In the genomic region with DNA sequence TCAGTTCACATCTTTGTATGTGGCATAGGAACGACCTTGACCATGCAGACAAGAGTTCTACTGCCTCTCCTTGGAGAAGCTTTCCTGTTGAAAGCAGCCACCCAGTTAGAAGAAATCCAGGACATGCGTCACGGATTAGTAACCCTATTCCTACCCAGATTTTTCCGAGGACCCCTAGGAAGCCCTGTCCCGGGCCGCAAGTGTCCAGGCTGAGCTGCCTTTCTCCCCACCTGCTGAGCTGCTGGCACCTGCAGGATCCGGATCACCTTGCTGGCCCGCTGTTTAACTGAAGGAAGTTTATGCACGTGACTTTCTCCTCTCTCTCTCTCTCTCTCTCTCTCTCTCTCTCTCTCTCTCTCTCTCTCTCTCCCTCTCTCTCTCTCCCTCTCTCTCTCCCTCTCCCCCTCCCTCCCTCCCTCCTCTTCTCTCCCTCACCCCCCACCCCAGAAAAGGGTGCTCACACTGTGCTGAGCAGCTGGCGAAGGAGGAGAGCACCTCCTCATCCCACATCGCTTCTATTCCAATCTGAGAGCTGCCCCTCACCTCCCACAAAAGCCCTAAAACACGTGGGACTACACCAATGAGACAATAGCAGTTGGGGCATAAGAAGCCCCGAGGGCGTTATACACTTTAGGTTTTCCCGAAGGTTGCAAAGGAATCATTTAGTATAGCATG, we compare ENCODE assay signal across 8 mouse cellular contexts. TPM values are rescaled to one million over a fixed set of nuclear protein-coding genes. Genes with fewer than 3 reads are reported as not detected.
DNase-seq lines count a peak whose midpoint lies in the region; ATAC-seq and TF ChIP-seq lines count a peak whose summit lies in the region.

No protein-coding gene starts in this region.

- no peak for TF ChIP-seq POLR2A in cortical plate, adult 2 months (IDR thresholded peaks at IDR 0.05; ENCODE audit: extremely low read depth, insufficient read depth, low read length)

- no peak for ATAC-seq in erythroblast, adult 5-6 weeks (replicated peaks; ENCODE audit: low FRiP score, poor library complexity, severe bottlenecking)
- ATAC-seq in heart, embryonic 12.5 days (ENCODE audit: insufficient number of reproducible peaks, low FRiP score) = no peak
- peak; percentile 50 for ATAC-seq in kidney, postnatal 0 days (replicated peaks; ENCODE audit: low FRiP score, low read depth)
- ATAC-seq in midbrain, embryonic 12.5 days (ENCODE audit: low FRiP score, low read depth) = peak; percentile 53

- TF ChIP-seq CTCF in cortical plate, adult 2 months (IDR thresholded peaks at IDR 0.05; ENCODE audit: extremely low read depth, insufficient read depth, low read length) = no peak
- TF ChIP-seq CTCF in kidney, postnatal 0 days (IDR thresholded peaks at IDR 0.05; ENCODE audit: low read depth) = no peak

- peaks cover 73% of the 10 kb centered on the region for H3K4me1 ChIP-seq in erythroblast, embryonic 14.5 days (ENCODE audit: control insufficient read depth)
- H3K4me1 ChIP-seq in cortical plate, adult 2 months (ENCODE audit: control insufficient read depth, insufficient read depth, low read length) = no peaks in the 10 kb centered on the region
- peaks cover 38% of the 10 kb centered on the region for H3K4me1 ChIP-seq in heart, embryonic 12.5 days (replicated peaks)
- peaks cover 12% of the 10 kb centered on the region for H3K4me1 ChIP-seq in kidney, postnatal 0 days (replicated peaks; ENCODE audit: insufficient read depth, low read length)
- peaks cover 29% of the 10 kb centered on the region for H3K4me1 ChIP-seq in midbrain, embryonic 12.5 days

- peak; percentile 21 for DNase-seq in kidney, postnatal 0 days (ENCODE audit: low spot score)
- DNase-seq in thymus, postnatal 10 days (ENCODE audit: low spot score in 2 of 2) = peak; percentile 9 to 10
- DNase-seq in layer of hippocampus, adult 9-10 months (ENCODE audit: low spot score) = no peak

- H3K27ac ChIP-seq in cortical plate, adult 2 months (ENCODE audit: insufficient read depth, low read length) = no peak overlapping the region
- peak overlapping the region; percentile 87 for H3K27ac ChIP-seq in heart, embryonic 12.5 days (ENCODE audit: poor library complexity, severe bottlenecking)
- peak overlapping the region; percentile 85; the same call in 1 of the 2 replicates for H3K27ac ChIP-seq in kidney, postnatal 0 days
- H3K27ac ChIP-seq in midbrain, embryonic 12.5 days (replicated peaks) = peak overlapping the region; percentile 94

- H3K36me3 ChIP-seq in erythroblast, embryonic 14.5 days (ENCODE audit: control insufficient read depth) = peaks cover 6% of the 10 kb centered on the region; the same call in 1 of the 2 replicates
- H3K36me3 ChIP-seq in heart, embryonic 12.5 days = no peaks in the 10 kb centered on the region
- H3K36me3 ChIP-seq in kidney, postnatal 0 days (ENCODE audit: insufficient read depth, low read length) = no peaks in the 10 kb centered on the region
- no peaks in the 10 kb centered on the region for H3K36me3 ChIP-seq in midbrain, embryonic 12.5 days

- H3K27me3 ChIP-seq in erythroblast, embryonic 14.5 days (ENCODE audit: control insufficient read depth) = peaks cover 68% of the 10 kb centered on the region
- H3K27me3 ChIP-seq in heart, embryonic 12.5 days (replicated peaks) = no peaks in the 10 kb centered on the region
- H3K27me3 ChIP-seq in kidney, postnatal 0 days (ENCODE audit: insufficient read depth, low read length) = no peaks in the 10 kb centered on the region
- H3K27me3 ChIP-seq in midbrain, embryonic 12.5 days = peaks cover 12% of the 10 kb centered on the region; the same call in 1 of the 2 replicates

- under 1% methylated on average over 15 of the region's 15 CpGs for WGBS in heart, embryonic 12.5 days
- WGBS in kidney, postnatal 0 days = 2% methylated on average over 15 of the region's 15 CpGs
- WGBS in midbrain, embryonic 12.5 days = 1% methylated on average over 15 of the region's 15 CpGs

- H3K4me2 ChIP-seq in heart, embryonic 12.5 days = peak overlapping the region; percentile 93
- H3K4me2 ChIP-seq in kidney, postnatal 0 days (ENCODE audit: low read length) = peak overlapping the region; percentile 100
- peak overlapping the region; percentile 88 for H3K4me2 ChIP-seq in midbrain, embryonic 12.5 days (replicated peaks)

- H3K9ac ChIP-seq in heart, embryonic 12.5 days = peak overlapping the region; percentile 95; the same call in 1 of the 2 replicates
- H3K9ac ChIP-seq in kidney, postnatal 0 days (ENCODE audit: low read depth, low read length) = 0 out of 2 replicates have a peak overlapping the region, but pooled peaks have one; percentile 77
- peak overlapping the region; percentile 94; the same call in 1 of the 2 replicates for H3K9ac ChIP-seq in midbrain, embryonic 12.5 days (replicated peaks)

- peak overlapping the region; percentile 82 for H3K4me3 ChIP-seq in erythroblast, embryonic 14.5 days (replicated peaks)
- H3K4me3 ChIP-seq in cortical plate, adult 2 months (ENCODE audit: insufficient read depth, low read length) = peak overlapping the region; percentile 98; the same call in 1 of the 2 replicates
- H3K4me3 ChIP-seq in heart, embryonic 12.5 days = peak overlapping the region; percentile 95
- peak overlapping the region; percentile 70 for H3K4me3 ChIP-seq in kidney, postnatal 0 days (replicated peaks; ENCODE audit: low read depth, low read length)
- H3K4me3 ChIP-seq in midbrain, embryonic 12.5 days = peak overlapping the region; percentile 93

- H3K9me3 ChIP-seq in erythroblast, embryonic 14.5 days (ENCODE audit: control insufficient read depth, low read length) = peaks cover 14% of the 10 kb centered on the region
- H3K9me3 ChIP-seq in heart, embryonic 12.5 days (replicated peaks) = no peaks in the 10 kb centered on the region
- no peaks in the 10 kb centered on the region for H3K9me3 ChIP-seq in kidney, postnatal 0 days (replicated peaks; ENCODE audit: low read length)
- no peaks in the 10 kb centered on the region for H3K9me3 ChIP-seq in midbrain, embryonic 12.5 days

RNA-seq across cellular contexts. Expression of a gene that starts 0.7 kb away (rescaled TPM):
- 0.10 and 0.34 TPM in 2 replicates for polyA plus RNA-seq in erythroblast, embryonic 14.5 days (2012)
- total RNA-seq in erythroblast, adult 5-6 weeks (2015; ENCODE audit: low replicate concordance) = 3.8 and 7.1 TPM in 2 replicates
- total RNA-seq in erythroblast, adult 5-6 weeks (2017; ENCODE audit: low replicate concordance) = 10.0 and 19.5 TPM in 2 replicates
- polyA plus RNA-seq in cortical plate, adult 2 months (2012; rRNA removed) = 56.9 and 63.8 TPM in 2 replicates
- polyA plus RNA-seq in heart, embryonic 12.5 days (2016; fragmentation: Nextera tagmentation; extraction: Ambion mirVana) = 61.2 and 64.1 TPM in 2 replicates
- polyA plus RNA-seq in kidney, postnatal 0 days (2015; fragmentation: Nextera tagmentation; extraction: Ambion mirVana) = 24.0 and 26.8 TPM in 2 replicates
- polyA plus RNA-seq in midbrain, embryonic 12.5 days (2016; fragmentation: Nextera tagmentation; extraction: Ambion mirVana) = 38.3 and 44.0 TPM in 2 replicates

RNA-seq across cellular contexts. Expression of a gene that starts 31.5 kb away (rescaled TPM):
- polyA plus RNA-seq in erythroblast, embryonic 14.5 days (2012) = 0.01 and 0.03 TPM in 2 replicates
- total RNA-seq in erythroblast, adult 5-6 weeks (2015; ENCODE audit: low replicate concordance) = 0.77 TPM in 1 of 2 replicates, not detected in the other
- 0.42 and 0.77 TPM in 2 replicates for total RNA-seq in erythroblast, adult 5-6 weeks (2017; ENCODE audit: low replicate concordance)
- 11.1 and 12.2 TPM in 2 replicates for polyA plus RNA-seq in cortical plate, adult 2 months (2012; rRNA removed)
- polyA plus RNA-seq in heart, embryonic 12.5 days (2016; fragmentation: Nextera tagmentation; extraction: Ambion mirVana) = 7.0 and 7.7 TPM in 2 replicates
- 8.5 and 9.2 TPM in 2 replicates for polyA plus RNA-seq in kidney, postnatal 0 days (2015; fragmentation: Nextera tagmentation; extraction: Ambion mirVana)
- polyA plus RNA-seq in midbrain, embryonic 12.5 days (2016; fragmentation: Nextera tagmentation; extraction: Ambion mirVana) = 36.7 and 39.9 TPM in 2 replicates

RNA-seq across cellular contexts. Expression of a gene that starts 49.0 kb away (rescaled TPM):
- 4.8 and 5.6 TPM in 2 replicates for polyA plus RNA-seq in erythroblast, embryonic 14.5 days (2012)
- total RNA-seq in erythroblast, adult 5-6 weeks (2015; ENCODE audit: low replicate concordance) = 18.6 and 23.4 TPM in 2 replicates
- 15.5 and 28.6 TPM in 2 replicates for total RNA-seq in erythroblast, adult 5-6 weeks (2017; ENCODE audit: low replicate concordance)
- polyA plus RNA-seq in cortical plate, adult 2 months (2012; rRNA removed) = 55.5 and 58.2 TPM in 2 replicates
- polyA plus RNA-seq in heart, embryonic 12.5 days (2016; fragmentation: Nextera tagmentation; extraction: Ambion mirVana) = 30.6 and 35.5 TPM in 2 replicates
- polyA plus RNA-seq in kidney, postnatal 0 days (2015; fragmentation: Nextera tagmentation; extraction: Ambion mirVana) = 39.6 and 44.7 TPM in 2 replicates
- polyA plus RNA-seq in midbrain, embryonic 12.5 days (2016; fragmentation: Nextera tagmentation; extraction: Ambion mirVana) = 51.7 and 55.1 TPM in 2 replicates

Comparison
In these comparisons a context has a peak if more than half of its experiments do, and no peak if none do; other contexts are left out.
1. ATAC-seq: peak in kidney, postnatal 0 days (single experiment) and midbrain, embryonic 12.5 days (single experiment); none in erythroblast, adult 5-6 weeks (single experiment) and heart, embryonic 12.5 days (single experiment).
2. RNA of a gene that starts 0.7 kb away (polyA plus RNA-seq): 56.9 to 63.8 TPM in cortical plate, adult 2 months, 61.2 to 64.1 TPM in heart, embryonic 12.5 days, 38.3 to 44.0 TPM in midbrain, embryonic 12.5 days and 24.0 to 26.8 TPM in kidney, postnatal 0 days; 0.10 to 0.34 TPM in erythroblast, embryonic 14.5 days; every median in the first group is over 10 times any median in the second.
3. Peak in every context shown above with its lines, with median percentiles within 50 percentile points of each other: H3K4me3 ChIP-seq, H3K4me2 ChIP-seq and H3K9ac ChIP-seq.